Mouse (Mus musculus): ENCODE data around the gene Dmrta2.

GRCm38 (mm10) chr4:109979461-109980320, 1.8 kb downstream of the Dmrta2 start:
- no peak for TF ChIP-seq POLR2A (IDR thresholded peaks at IDR 0.05; ENCODE audit: insufficient read length, low read depth)
- no peak for TF ChIP-seq MAX (IDR thresholded peaks at IDR 0.05; ENCODE audit: low read depth)
- TF ChIP-seq MYOD1 (IDR thresholded peaks at IDR 0.05; ENCODE audit: control insufficient read depth in 1 of 3, insufficient read length in 2 of 3, low read depth in 2 of 3): no peak
- TF ChIP-seq TCF3 (IDR thresholded peaks at IDR 0.05; ENCODE audit: insufficient read length, low read depth): no peak
- TF ChIP-seq USF1 (IDR thresholded peaks at IDR 0.05; ENCODE audit: low read depth): no peak

Measured in myocyte (in vitro differentiated cells).